Mouse (Mus musculus) heart, adult 18-20 months (tissue): ENCODE measurements around the gene Ifne. TPM values are rescaled to one million over a fixed set of nuclear protein-coding genes. Genes with fewer than 3 reads are reported as not detected.

ENCODE experiments used
- DNase-seq, 2 experiments: peaks; one replicate each; pipeline ENCODE4 v3.0.0; 2021 to 2022; ENCODE audit warnings: mixed read lengths in 1 of 2
- long read RNA-seq, 2 experiments: library from polyadenylated mRNA; stranded (forward); transcript quantifications; one replicate each; pipeline ENCODE4 v2.0.0; 2021
- total RNA-seq, 2 experiments: library from RNA; stranded (reverse); gene quantifications; 2 replicates each; pipeline ENCODE4 v1.2.3; 2021

Ifne gene
- total RNA-seq, result not detected
- long read RNA-seq, experiment 1, result 0 reads
- long read RNA-seq, experiment 2, result 0 reads

DNA sequence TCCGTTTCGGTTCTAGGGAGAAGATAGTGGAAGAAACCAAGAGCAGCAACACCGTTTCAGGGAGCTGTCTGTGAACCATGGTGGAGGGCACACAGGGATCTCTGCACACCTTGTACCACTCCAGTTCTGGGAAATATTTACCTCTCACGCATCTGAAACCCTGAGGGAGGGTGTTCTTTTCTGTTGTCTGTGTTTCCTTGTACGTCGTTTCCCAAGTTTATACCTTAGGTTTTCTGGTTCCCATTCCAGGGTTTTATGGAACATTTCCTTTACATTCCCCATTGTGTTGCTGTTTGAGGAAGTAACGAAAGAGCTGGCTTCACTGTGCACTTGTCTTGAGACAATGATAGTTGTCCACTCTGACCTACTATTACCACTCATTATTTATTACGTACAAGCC, at the start of gene Ifne:
Gene Ifne, minus strand, starts transcription at position 101 of the 400 bp plus-strand sequence.
- DNase-seq, result no peak

GRCm38 (mm10) chr4:88928341-88929102, 48.5 kb upstream of the Ifne start:
- DNase-seq, result no peak

- DNase-seq, result no peak
Measured at GRCm38 (mm10) chr4:88927850-88928249, 47.8 kb upstream of the Ifne start.

DNA sequence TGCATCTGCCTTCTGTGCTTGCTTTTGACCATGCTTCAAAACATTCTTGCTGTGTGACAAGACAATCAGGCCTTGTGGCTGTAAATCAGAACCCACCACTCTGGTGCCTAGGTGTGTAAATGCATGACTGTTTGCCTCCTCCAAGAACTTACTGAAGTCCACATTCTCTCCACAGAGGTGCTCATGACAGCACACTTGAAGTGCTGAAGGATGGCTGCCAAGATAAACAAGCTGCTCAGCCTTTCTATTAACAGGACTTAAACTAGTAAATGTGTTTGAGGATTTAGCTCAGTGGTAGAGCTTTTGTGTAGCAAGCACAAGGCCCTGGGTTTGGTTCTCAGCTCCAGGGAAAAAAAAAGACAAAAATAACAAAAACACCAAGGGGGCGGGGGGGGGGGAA, 46.6 kb upstream of the Ifne start:
- DNase-seq, result no peak

DNA sequence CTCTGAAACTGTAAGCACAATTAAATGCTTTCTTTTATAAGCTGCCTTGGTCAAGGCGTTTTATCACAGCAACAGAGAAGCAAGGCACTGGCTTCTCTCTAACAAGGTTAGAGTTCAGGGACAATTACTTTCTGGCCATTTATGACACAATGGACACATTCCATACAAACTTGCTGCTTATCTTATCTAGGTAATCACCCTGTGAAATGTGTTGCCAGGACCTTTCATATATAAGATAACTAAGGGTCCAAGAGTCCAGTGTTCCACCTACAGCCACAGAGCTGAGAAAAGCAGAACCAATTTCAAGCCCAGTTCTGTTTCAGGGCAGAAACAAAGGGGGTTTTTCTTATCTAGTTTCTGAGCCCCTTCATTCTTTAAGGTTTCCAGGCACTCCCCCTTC, 46.1 kb upstream of the Ifne start:
- DNase-seq, result no peak

DNA sequence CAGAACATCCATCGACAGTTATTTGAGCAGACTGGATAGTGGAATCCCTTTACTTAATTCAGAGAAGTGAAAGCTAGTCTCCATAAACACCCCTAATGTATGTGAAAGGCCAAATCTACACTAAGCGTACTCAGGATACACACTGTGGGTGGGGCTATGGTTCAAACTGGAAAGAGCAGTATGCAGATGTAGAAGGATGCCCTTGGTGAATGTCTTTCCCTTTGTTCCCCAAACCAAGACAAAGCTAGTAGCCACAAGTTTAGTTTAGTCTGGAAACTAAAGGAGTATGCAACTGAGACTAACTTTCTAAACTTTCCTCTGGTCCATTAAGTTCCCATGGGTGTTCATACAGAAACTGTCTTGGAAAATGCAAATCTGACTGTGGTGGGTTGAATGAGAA, 45.5 kb upstream of the Ifne start:
- no peak for DNase-seq

GRCm38 (mm10) chr4:88921280-88921679, 41.3 kb upstream of the Ifne start:
- no peak for DNase-seq

GRCm38 (mm10) chr4:88917770-88918460, 37.9 kb upstream of the Ifne start:
- DNase-seq, result no peak

GRCm38 (mm10) chr4:88916306-88916705, 36.3 kb upstream of the Ifne start:
- peak; percentile 21 to 25 for DNase-seq

DNA sequence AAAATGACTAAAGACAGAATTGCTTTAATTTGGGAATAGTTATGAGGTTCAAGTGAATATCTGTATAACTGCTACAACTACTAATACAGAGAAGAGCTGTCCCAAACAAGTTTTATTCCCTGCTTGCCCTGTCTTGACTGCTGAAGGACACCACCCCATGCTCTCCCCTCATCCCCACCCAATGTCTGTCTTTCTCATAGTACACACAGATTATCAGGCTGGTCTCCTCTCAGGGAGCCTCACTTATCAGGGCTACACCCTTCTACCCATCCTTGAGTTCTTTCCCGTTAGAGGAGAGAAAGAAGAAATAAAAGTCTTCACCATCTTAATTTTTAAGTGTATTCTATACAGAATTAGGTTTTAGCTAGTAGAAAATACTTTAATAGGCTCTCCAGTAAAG, 34.0 kb upstream of the Ifne start:
- DNase-seq, result no peak

DNA sequence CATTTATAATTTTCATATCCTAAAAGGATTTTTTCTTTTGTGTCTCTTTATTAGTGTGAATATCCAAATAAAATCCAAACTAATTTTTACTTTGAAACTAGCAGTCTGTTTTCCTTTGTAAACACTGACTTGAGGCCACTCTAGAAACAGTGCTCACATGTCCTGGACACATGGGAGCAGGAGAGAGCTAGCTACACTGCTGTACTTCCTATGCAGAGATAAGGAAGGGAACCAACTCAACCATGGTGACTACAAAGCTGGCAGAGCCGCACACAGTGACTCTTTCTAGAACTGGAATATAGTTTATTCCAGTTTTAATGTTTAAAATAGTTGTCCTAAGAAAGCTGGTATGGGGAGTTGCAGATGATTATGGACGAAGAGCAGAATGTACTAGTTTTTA, 32.9 kb upstream of the Ifne start:
- DNase-seq, result no peak

- no peak for DNase-seq
Measured at GRCm38 (mm10) chr4:88912187-88912586, 32.2 kb upstream of the Ifne start.

DNA sequence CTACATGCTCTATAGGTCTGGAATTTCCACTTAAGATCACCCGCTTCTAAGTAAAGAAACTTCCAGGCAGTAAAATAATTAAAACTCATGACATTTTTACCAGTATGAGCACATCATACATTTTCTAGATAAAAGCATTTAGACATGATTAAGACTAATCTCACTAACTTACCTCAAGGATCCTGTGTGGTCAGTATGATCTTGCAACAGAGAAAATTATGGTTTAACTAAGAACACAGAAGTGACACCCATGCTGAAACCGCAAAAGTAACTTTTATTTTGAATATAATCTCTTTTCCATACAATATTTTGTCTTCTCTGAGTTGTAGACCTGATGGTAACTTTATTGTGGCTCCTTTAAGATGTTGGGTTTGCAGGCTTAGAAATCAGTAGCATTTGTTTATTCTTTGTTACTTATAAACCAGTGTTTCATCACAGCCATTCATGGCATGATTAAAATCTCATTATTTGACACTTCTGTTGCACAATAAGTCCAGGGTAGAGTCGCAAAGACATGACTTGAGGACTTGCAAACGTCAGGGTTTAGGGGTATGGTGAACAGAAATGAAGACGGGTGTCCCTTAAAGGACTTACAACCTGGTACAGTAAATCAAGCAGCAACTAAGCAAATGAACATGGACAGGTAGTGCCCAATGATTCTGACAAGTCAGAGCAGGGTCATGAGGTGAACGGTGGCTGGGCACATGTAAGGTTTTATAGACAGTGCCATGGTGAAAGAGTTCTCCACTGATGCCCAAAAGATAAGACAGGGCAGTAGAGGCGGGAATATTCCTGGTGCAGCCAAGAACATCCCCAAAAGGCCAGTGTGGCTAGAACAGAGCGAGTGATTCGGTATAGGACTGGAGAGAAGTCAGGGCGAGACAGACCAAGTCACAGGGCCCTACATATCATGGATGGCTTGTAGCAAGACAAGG, 29.9 kb upstream of the Ifne start:
- DNase-seq, result no peak

- DNase-seq, result no peak
Measured at GRCm38 (mm10) chr4:88893201-88893754, 13.3 kb upstream of the Ifne start.

DNA sequence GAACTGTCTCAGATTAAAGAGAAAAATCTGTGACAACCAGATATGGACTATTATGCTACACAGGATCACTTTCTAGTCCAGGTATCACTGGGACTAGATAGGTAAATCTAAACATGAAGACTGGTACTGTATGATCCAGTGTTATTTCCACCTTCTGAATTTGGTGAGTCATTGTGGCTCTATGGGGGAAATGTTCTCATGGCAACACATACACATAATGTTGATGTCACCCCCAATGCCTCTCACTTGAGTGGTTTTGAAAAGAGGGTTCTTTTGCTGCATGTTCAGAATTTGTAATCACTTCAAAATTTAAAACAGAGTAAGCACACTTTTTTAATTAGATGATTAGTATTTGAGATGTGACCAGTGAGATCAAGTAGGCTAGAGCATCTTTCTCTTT, 8.2 kb upstream of the Ifne start:
- DNase-seq, result no peak

GRCm38 (mm10) chr4:88878772-88879171, 1.2 kb downstream of the Ifne start:
- no peak for DNase-seq

- DNase-seq, result peak in 1 of 2 experiments; percentile 8
Measured at GRCm38 (mm10) chr4:88878246-88878645, 1.8 kb downstream of the Ifne start.

DNA sequence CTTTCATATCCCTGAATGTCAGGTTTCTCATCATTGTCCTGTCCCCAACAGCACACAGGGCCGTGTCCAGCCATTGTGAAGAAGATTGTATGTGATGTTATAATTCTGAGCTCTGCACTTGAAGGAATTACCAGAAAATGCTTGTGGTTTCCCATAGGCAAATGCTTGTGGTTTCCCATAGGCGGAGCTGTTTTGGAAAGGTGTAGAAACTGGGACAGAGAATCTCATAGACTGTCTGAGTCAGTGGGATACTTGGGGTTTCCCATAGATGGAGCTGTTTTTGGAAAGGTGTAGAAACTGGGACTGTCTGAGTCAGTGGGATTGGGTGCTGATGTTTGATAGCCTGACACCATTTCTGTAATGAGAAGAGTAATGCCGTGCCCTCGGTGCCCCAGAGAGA, 3.5 kb downstream of the Ifne start:
- DNase-seq, result no peak

DNA sequence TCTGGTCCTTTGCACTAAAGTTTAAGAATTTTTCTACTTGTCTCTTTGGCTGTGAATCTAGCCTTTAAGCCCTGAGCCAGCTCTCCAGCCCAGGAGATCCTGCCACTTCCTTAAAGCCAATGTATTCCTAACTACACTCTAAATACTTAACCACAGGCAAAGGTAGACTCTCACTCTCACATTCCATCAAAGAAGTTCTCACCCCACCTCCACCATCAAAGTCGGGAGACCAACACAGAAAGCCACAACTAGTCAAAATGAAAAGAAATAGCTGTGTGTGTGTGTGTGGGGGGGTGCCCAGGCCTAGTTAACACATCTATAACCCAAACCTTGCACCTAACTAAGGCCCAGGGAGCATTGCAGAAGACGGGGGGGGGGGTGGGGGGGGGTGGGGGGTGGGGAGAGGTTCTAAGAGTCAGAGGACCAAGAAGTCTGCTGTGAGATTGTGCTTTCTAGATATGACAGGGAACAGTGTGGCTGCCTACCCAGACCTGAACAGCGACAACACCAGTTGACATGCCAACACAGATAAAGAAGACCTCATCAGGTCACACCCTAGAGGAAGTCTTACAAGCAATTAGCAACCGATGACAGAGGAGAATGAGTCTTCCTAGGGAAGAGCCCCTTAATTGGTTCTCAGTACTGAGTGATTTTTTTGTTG, 4.4 kb downstream of the Ifne start:
- no peak for DNase-seq

GRCm38 (mm10) chr4:88872691-88873090, 7.3 kb downstream of the Ifne start:
- peak; percentile 7 to 65 for DNase-seq
